Mouse (Mus musculus) left cerebral cortex, postnatal 4 days (tissue): ENCODE measurements around the gene Josd2. TPM values are rescaled to one million over a fixed set of nuclear protein-coding genes. Genes with fewer than 3 reads are reported as not detected.

ENCODE experiments used
- DNase-seq: peaks from one replicate; pipeline ENCODE4 v3.0.0-alpha.2; 2022
- intact Hi-C: fragments of 180-260 bp; cut with DNase I; formaldehyde crosslinking; loops from one replicate; pipeline ENCODE4 v1.15.1; 2025
- total RNA-seq, 2 experiments: library from RNA; stranded (reverse); gene quantifications; 2 replicates each; pipeline ENCODE4 v1.2.3; 2021

Josd2 gene
- 10 to 100 TPM; 31.9 to 32.6 TPM for total RNA-seq

DNA sequence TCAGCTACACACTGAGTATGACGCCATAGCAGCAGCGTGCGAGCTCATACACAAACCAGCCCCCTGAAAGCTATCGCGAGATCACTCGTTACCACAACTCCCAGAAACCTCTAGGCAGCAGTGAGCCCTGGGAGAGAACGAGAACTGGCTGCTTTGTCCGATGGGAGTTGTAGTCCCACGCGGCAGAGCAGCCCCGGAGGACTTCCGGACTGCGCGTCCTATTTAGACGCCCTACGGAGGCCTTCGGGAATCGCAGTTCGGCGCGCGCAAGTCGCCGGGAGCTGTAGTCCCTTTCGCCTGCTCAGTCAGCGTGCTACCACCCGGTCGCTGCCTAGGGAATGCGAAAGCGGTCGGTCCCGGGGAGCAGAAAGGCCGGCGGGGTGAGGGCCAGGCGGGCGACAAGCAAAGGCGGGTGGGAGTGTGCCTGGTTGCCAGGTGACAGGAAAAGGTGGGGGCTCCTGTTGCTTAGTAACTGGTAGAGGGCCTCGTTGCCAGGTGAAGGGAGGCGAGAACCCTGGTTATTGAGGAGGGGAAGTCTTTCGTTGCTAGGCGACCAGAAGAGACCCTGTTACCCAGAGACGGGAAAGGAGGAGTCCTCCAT is at the start of gene Josd2:
Gene Josd2 (plus strand): TSS at position 170 of the 601 bp plus-strand sequence.
- intact Hi-C loops: no loop called here
- DNase-seq: peak; percentile 95

DNA sequence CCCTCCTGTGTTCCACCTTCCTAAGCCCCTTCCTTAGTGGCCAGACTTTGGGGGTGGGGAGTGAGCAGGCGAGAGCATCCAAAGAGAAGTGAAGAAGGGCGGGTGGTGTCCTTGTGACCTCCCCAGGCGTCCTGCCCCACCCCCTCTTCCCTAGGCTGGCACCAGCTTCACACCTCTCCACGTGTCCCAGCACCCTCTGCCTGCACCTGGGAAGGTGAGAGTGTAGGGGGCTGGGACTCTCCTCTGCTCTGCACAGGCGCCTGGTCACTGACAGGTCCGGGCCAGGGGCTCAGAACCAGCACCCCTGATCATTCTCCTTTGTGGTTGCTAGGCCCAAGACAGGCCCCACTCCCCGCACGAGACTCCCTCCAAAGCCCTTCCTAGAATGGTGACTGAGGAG is 40.1 kb upstream of the Josd2 start:
- peak; percentile 20 for DNase-seq
- intact Hi-C loops: no loop called here

DNA sequence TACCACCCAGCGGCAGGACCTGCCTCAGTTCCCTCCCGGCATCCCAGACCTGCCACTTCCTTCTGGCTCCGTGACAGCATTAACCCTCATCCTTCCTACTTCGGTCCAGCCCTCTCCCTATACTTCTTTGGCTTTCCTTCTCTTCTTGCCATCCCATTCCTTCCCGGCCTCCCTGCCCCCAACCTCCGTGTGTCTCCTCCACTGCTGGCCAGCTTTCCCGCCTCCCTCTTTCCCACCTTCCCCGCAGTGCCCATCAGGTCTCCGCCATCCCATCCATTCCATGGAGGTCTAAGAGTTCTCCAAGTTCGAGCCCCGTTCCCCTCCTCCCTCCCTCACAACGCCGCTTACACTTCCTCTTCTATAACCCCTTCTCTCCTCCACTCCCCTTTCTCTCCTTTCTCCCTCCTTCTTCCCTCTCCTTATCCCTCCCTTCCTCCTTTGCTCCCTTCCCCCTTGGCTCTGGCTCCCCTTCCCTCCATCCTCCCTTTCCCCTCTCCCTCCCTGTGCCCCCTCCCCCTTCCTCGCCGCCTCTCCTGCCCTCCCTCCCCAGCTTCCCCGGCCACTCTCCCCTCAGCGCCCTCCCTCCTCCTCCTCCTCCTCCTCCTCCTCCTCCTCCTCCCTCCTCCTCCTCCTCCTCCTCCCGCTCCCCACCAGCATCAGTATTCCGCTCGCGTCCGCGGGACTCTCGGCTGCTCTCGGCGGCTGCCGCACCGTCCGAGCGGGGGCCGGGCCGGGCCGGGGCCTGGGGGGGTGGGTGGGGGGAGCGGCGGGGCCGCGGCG is 39.4 kb upstream of the Josd2 start:
- intact Hi-C loops: no loop called here
- peak; percentile 82 for DNase-seq

DNA sequence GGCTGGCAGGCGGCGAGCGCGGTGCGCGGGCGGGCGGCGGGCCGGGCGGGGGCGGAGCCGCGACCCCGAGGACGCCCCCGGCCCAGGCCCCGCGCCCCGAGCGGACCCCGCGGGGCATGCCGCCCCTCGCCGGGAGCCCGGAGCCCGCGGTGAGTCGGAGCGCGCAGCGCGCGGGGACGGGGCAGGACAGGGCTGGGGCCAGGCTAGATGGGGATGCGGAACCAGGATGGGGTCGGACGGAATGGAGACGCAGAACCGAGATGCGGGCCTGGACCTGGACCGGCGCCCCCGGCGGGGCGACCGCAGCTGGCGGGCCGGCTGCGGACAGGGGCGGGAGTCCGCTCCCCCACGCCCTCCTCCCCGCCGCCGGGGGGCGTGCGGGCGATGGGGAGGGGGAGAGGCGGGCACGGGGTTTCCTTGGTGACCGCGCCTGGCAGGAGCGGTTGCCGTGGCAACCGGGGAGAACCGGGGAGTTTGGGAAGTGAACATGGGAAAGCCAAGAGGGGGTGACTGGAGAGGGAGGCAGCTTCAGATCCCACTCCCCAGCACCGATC is 38.7 kb upstream of the Josd2 start, which contains the start of gene Lrrc4b:
Gene Lrrc4b (plus strand): TSS at position 51 of the 554 bp plus-strand sequence.
- peak; percentile 89 for DNase-seq
- intact Hi-C loops: no loop called here

DNA sequence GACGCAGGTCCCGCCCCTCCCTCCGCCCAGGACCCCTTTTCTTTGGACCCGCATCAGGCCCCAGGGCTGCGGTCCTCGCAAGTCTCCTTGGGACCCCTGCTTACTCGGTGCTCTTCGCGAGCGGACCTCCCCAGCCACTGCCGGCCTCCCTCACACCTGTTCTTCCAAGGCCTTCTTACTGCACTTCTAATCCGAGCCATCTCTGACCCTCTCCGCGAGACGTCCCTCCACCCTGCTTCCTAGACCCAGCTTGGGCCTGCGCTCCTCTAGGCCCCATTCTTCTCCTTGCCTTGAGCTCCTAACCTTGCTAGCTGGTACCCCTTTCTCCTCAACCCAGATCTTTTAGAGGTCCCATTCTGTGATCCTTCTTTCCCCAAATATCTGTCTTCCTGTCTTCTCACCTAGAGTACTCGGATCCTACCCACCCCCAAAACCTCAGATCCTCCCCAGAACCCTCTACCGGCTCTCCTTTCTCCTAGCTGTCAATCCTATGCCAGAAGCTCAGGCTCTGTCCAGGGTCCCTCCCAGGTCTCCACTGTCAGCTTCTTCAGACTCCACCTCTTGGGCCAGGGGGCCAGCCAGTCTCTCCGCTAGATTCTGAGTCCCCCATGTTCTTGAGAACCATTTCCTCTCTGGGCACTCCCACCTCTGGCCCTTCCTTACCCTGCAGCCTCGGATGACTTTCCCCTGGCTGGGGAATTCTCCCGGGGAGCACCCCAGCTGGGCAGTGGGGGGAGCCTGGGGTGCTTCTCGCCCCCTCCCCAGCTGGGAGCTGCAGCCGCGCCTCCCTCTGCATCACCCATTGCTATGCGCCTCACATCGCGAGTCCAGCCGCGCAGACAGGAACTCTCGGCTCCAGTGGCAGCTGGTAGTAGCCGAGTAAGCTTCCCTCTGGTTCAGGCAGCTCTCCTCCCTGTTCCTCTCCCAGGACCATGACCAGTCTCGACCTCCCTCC is 38.0 kb upstream of the Josd2 start:
- peak; percentile 46 for DNase-seq
- intact Hi-C loops: no loop called here

DNA sequence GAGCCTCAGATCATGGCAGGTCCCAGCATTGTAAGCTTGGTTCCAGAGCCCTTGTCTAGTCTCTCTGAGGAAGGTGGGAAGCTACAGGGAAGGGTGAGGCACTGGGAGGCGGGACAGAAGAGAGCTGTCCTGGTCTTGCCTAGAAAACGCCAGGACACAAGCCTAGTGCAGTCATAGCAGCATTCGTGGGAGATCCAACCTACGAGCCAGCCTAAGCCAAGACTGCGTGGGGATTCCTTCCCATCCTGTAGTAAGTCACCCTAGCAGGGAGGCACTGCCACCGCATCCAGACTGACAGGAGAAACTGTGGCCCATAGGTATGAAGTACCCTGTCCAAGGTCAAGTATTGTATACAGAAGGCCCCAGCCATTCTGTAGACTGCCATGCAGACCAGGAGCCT is 35.2 kb upstream of the Josd2 start:
- intact Hi-C loops: no loop called here
- DNase-seq: no peak

DNA sequence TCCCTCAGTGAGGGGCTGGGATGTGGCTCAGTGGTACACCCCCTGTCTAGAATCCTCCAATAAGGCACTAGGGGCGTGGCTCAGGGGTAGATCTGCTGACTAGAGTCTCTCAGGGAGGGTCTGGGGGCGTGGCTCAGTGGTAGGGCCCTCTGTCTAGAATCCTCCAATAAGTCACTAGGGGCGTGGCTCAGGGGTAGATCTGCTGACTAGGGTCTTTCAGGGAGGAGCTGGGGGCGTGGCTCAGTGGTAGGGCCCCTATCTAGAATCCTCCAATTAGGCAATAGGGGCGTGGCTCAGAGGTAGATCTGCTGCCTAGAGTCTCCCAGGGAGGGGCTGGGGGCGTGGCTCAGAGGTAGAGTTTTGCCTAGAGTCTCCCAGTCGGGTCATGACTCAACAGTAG is 34.4 kb upstream of the Josd2 start:
- DNase-seq: peak; percentile 60
- intact Hi-C loops: no loop called here

DNA sequence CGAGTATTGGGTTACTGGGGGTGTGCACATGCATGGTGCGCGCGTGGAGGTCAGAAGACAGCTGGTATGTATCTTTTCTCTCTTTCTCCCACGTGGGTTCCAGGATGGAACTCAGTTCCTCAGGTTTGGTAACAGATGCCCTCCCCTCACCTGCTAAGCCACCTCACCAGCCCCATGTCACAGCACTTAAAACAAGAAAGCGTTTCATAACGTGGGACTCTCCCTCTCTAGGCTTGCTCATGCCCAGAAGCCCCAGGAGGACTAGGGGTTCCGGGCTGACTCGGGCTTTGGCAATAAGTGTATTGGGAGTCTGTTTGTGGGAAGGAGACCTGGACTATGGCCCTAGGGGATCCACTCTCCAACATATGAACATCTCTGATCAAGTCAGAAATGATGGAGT is 33.7 kb upstream of the Josd2 start:
- intact Hi-C loops: no loop called here
- DNase-seq: no peak

DNA sequence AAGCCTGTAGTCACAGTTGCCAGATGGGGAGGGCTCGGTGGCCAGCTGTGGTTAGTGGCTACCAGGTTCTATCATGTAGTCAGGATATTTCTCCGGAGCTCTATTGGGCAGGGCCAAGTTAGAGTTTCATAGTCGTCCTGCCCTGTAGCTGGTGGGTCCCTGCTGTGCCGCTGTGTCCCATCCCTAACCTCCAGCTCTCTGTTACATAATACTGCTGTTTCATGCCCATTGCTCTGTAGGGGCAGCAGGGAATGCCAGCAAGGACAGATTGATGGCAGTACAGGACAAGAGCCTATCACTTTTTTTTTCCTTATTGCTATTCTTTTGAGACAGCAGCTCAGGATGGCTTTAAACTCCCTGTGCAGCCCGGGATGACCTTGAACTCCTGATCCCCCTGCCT is 32.0 kb upstream of the Josd2 start:
- no peak for DNase-seq
- intact Hi-C loops: no loop called here

DNA sequence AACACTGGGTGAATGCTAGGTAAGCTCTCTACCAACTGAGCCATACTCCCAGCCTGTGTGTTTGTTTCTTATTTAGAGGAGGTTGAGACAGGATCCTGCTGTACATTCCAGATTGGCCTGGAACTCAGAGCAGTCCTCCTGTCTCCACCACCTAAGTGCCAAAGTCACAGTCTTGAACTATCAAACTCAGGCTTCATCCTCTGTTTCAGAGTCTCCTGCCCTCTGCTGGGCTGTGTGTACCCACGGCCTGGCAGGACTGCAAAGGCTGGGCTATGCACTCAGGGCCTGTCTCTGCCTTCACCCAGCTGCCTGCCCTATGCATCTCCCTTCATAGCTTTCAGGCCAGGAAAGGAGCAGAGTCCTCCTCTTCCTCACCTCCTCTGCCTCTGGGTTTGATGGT is 31.5 kb upstream of the Josd2 start:
- no peak for DNase-seq
- intact Hi-C loops: no loop called here

DNA sequence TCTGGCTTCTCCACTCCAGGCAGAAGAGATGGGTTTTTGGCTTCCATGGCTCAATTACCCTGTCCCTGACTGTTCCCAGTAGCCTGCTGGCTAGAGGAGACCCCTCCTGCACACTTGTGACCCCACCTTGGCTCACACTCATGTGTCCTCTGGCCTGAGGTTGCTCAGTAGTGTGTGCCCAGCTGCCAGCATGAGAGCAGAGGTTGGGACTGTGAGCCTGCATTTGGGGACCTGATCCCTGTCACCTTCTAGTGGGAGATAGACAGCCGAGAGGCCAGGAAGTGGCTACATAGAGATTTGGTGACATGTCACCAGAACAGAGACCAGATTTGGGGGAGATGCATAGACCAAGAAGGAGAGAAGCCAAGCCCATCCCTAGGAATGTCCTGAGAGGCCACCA is 30.6 kb upstream of the Josd2 start:
- no peak for DNase-seq
- intact Hi-C loops: no loop called here

DNA sequence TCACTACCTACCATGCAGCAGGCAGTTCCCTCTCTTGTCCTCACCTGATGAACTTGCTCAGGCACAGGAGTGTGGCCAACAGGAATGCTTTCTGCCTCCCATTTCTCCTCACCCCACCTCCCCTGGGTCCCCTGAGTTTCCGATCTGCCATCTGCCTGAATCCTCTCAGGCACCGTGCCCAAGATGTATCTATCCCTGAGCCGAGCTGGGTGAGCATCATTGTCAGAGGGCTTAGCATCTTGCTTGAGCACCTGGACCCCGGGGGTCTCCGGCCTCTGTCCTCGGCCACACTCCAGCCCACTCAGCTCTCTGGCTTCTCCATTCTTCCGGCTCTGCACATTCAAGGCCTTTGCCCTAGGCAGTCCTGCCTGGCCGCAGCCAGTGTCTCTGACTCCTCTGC is 29.8 kb upstream of the Josd2 start:
- DNase-seq: peak; percentile 50
- intact Hi-C loops: no loop called here

DNA sequence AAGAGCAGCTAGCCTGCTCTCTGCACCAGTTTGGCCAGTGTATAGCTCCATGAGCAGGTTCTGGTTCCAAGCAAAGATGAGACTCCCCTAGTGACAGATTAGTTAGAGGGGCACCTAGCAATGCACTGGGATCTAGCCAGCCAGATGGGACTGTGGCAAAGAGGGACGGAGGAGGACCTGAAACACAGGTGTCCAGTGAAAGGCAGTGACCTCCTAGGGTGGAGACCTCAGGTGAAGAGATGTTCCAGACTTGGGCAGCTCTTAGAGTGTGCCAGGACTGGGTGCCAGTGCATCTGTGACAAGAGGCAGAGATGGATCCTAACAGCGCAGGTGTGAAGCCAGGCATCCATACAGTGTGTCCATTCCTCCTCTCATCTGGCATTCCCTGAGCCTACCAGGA is 28.1 kb upstream of the Josd2 start:
- intact Hi-C loops: loop anchor here (10.0 kb wide), 1 partner anchor 55 kb away; the partner anchor contains the start of genes 1700008O03Rik and Syt3
- DNase-seq: no peak

DNA sequence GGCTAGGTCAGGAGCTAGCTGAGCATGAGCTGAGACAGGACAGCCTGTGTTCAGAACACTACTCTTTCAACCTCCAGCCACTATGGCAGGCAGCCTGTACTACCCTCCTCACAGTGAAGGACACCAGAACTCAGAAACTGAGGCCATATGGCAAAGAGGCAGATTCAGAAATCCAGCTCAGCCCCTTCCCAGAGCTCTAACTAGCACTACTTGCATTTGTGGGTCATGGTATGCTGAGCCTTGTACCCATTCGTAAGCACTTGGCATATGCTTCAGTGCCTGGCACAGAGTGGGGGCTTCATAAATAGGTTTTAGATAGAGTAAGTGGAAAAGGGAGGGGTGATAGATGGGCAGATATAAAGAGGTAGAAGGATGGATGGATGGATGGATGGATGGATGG is 27.3 kb upstream of the Josd2 start:
- intact Hi-C loops: loop anchor here (10.0 kb wide), 1 partner anchor 56 kb away; the partner anchor contains the start of genes 1700008O03Rik and Syt3
- DNase-seq: no peak

DNA sequence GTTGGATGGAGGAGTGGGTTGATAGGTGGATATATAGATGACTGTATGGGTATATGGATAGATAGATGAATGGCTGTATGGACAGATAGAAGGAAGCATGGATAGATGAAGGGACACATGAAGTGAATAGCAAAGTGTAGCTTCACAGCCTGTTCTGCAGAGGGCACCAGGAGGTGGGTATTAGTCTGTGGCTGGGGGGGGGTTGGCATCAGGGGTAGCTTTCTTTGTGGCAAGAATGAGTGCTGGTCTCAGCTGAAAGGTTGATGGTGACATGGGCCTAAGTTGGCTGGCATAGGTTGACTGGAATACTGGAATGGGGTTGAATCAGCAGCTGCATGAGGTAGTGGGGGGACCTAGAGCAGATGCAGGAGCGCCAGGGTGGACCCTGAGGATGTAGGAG is 26.6 kb upstream of the Josd2 start:
- peak; percentile 40 for DNase-seq
- intact Hi-C loops: loop anchor here (10.0 kb wide), 1 partner anchor 56 kb away; the partner anchor contains the start of genes 1700008O03Rik and Syt3

DNA sequence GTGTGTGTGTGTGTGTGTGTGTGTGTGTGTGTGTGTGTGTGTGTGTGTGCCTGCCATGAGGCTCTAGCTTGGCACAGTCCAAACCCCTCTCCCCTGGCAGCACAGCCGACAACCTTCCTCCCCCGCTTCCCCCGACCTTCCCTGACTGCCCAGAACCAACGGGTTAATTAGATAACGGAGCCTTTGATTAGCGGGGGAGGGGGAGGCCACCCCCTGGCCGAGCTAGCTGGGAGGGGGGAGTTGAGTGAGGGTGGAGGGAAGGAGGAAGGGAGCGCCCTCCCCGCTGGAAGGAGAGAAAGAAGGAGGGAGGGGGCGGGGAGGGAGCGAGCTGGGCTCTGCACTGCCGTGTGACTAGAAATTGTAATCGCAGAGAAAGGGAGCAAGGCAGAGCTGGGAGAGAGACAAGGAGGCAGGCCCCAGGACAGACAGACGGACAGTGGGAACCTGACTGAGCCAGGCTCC is 26.1 kb upstream of the Josd2 start:
- intact Hi-C loops: loop anchor here (10.0 kb wide), 1 partner anchor 57 kb away; the partner anchor contains the start of genes 1700008O03Rik and Syt3

DNA sequence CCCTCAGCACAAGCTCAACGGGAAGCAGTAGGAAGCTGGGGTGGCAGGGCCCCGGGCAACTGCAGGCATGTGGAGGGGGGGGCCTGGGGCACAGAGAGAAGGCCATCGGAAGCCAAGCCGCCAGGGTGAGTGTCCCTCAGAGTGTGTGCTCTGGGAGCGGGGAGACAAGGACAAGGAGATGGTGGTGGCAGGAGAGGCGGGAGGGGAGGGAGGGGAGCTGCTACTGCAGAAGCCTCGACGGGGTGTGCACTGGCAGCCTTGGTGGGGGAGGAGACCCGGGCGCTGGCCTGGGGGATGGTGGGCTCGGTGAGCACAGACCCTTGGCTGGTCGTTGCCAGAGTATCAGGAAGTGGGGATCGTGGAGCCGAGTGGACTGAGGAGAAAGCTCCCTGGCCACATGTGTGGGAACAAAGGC is 25.4 kb upstream of the Josd2 start:
- DNase-seq: peak; percentile 83
- intact Hi-C loops: loop anchor here (10.0 kb wide), 1 partner anchor 58 kb away; the partner anchor contains the start of genes 1700008O03Rik and Syt3

More for the DNA sequence above, 26.1 kb upstream of the Josd2 start:
- DNase-seq: peak; percentile 85

DNA sequence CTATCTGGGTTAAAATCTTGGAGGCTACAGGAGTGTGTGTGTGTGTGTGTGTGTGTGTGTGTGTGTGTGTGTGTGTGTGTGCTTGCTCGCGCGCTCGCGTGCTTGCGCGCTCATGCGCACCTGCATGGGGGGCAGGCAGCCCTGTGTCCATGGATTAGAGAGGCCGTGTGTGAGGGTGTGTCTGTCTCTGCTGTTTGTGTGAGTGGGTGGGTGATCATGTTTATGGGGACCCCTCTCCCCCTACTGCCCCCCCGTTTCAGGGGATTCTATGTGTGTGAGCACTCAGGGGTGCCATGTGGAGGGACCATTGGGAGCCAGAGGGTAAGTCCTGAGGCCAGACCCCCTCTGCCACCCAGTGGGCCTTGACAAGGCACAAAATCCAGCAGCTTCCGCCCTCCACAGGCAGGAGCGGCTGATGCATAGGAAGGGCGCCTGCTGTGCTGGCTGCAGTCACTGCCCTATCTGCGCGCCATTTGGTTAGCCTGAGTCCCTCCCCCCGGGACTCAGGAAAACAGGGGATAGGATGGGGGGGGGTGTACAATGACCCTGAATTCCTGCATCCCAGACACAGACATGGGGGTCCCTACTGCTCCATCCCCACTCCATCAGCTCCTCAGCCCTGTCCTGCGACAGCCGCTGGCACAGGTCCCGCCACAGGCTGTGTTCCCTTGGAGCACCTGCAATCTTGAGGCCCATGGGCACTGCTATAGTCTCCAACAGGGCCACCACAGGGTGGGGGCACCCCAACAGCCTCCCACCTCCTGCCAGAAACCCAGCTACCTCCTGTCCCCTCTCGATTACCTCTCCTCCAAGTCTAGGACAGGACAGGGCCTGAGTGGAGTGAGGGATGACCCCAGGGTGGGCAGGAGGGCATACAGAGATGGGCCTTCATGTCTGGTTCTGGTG is 24.3 kb upstream of the Josd2 start:
- intact Hi-C loops: loop anchor here (10.0 kb wide), 1 partner anchor 59 kb away; the partner anchor contains the start of genes 1700008O03Rik and Syt3
- DNase-seq: peak; percentile 77
